Mouse (Mus musculus): Measurements from ENCODE around the gene Nebl.

Nebl gene

GRCm38 (mm10) chr2:17640861-17641260 is 90.4 kb downstream of the Nebl start:
- DNase-seq (ENCODE audit: low spot score in 2 of 2) = no peak

GRCm38 (mm10) chr2:17638631-17639030 is 92.6 kb downstream of the Nebl start:
- DNase-seq (ENCODE audit: low spot score in 2 of 2) = peak in 1 of 2 experiments; percentile 21

- DNase-seq (ENCODE audit: low spot score in 2 of 2) = no peak
These were observed 107.3 kb downstream of the Nebl start for GRCm38 (mm10) chr2:17623931-17624330.

- no peak for DNase-seq (ENCODE audit: low spot score in 2 of 2)
These were observed 121.0 kb downstream of the Nebl start for GRCm38 (mm10) chr2:17610259-17610658.

GRCm38 (mm10) chr2:17603573-17603972 is 127.7 kb downstream of the Nebl start:
- no peak for DNase-seq (ENCODE audit: low spot score in 2 of 2)

- no peak for DNase-seq (ENCODE audit: low spot score in 2 of 2)
These were observed 130.6 kb downstream of the Nebl start for GRCm38 (mm10) chr2:17600652-17601051.

- DNase-seq (ENCODE audit: low spot score in 2 of 2) = no peak
These were observed 131.4 kb downstream of the Nebl start for GRCm38 (mm10) chr2:17599860-17600259.

- DNase-seq (ENCODE audit: low spot score in 2 of 2) = no peak
These were observed 133.3 kb downstream of the Nebl start for GRCm38 (mm10) chr2:17597932-17598331.

GRCm38 (mm10) chr2:17589669-17590068 is 141.6 kb downstream of the Nebl start:
- DNase-seq (ENCODE audit: low spot score in 2 of 2) = no peak

GRCm38 (mm10) chr2:17585329-17585992 is 145.8 kb downstream of the Nebl start:
- no peak for DNase-seq (ENCODE audit: low spot score in 2 of 2)

- DNase-seq (ENCODE audit: low spot score in 2 of 2) = no peak
These were observed 155.6 kb downstream of the Nebl start for GRCm38 (mm10) chr2:17575648-17576047.

- DNase-seq (ENCODE audit: low spot score in 2 of 2) = no peak
These were observed 159.5 kb downstream of the Nebl start for GRCm38 (mm10) chr2:17571716-17572115.

- no peak for DNase-seq (ENCODE audit: low spot score in 2 of 2)
These were observed 172.1 kb downstream of the Nebl start for GRCm38 (mm10) chr2:17558889-17559742.

- no peak for DNase-seq (ENCODE audit: low spot score in 2 of 2)
These were observed 181.2 kb downstream of the Nebl start for GRCm38 (mm10) chr2:17549895-17550558.

GRCm38 (mm10) chr2:17546354-17546948 is 184.8 kb downstream of the Nebl start:
- DNase-seq (ENCODE audit: low spot score in 2 of 2) = no peak

- DNase-seq (ENCODE audit: low spot score in 2 of 2) = no peak
These were observed 191.5 kb downstream of the Nebl start for GRCm38 (mm10) chr2:17539737-17540136.

- peak; percentile 66 to 86 for DNase-seq (ENCODE audit: low spot score in 2 of 2)
These were observed 192.8 kb downstream of the Nebl start for GRCm38 (mm10) chr2:17538493-17538892.

- DNase-seq (ENCODE audit: low spot score in 2 of 2) = no peak
These were observed 199.7 kb downstream of the Nebl start for GRCm38 (mm10) chr2:17531355-17532105.

- DNase-seq (ENCODE audit: low spot score in 2 of 2) = no peak
These were observed 205.3 kb downstream of the Nebl start for GRCm38 (mm10) chr2:17525739-17526526.

GRCm38 (mm10) chr2:17525211-17525610 is 206.1 kb downstream of the Nebl start:
- no peak for DNase-seq (ENCODE audit: low spot score in 2 of 2)

Data from right cerebral cortex, postnatal 10 days (tissue).